27 mouse cellular contexts compared by ENCODE assay signal in the genomic region with DNA sequence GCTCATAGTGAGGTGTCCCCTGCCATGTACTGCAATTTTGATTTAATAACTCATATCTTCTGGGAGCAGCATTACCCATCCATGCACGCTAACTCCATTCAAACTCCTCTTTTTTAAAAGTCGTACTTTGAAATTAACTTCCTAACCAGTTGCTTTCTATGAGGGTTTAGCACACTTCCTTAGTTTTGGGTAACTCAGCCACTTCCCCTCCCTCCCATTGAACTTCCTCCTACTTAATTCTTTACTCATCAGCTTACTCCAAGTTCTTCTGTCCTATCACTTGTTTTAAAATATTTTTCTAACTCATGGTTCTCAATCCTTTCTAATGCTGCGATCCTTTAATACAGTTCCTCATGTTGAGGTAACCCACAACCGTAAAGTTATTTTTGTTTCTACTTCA. TPM values are rescaled to one million over a fixed set of nuclear protein-coding genes. Genes with fewer than 3 reads are reported as not detected.
DNase-seq lines count a peak whose midpoint lies in the region; ATAC-seq lines count a peak whose summit lies in the region.
"Had no signal": no experiment of that assay in that cellular context is flagged by ENCODE, and none has a peak within 500 bp of the region (broad histone marks: within the 10 kb centered on the region; RNA-seq: fewer than 3 reads in every experiment).

No protein-coding gene starts in this region.

- no peak overlapping the region for H3K27ac ChIP-seq in hindbrain, embryonic 13.5 days
- H3K27ac ChIP-seq: embryonic facial prominence, embryonic 10.5 days; embryonic facial prominence, embryonic 12.5 days; forebrain, embryonic 13.5 days; forebrain, embryonic 15.5 days had no signal

- no peak overlapping the region for H3K4me3 ChIP-seq in hindbrain, embryonic 13.5 days
- H3K4me3 ChIP-seq: embryonic facial prominence, embryonic 10.5 days; embryonic facial prominence, embryonic 12.5 days; forebrain, embryonic 13.5 days; forebrain, embryonic 15.5 days had no signal

- peak; percentile 50; the same call in 1 of the 2 replicates for ATAC-seq in granulocyte monocyte progenitor cell, adult 5-6 weeks (replicated peaks; ENCODE audit: poor library complexity, severe bottlenecking)
- peak; percentile 79 for ATAC-seq in megakaryocyte, adult 5-6 weeks (ENCODE audit: poor library complexity, severe bottlenecking)
- ATAC-seq in hindbrain, embryonic 13.5 days (ENCODE audit: low FRiP score) = no peak
- ATAC-seq: forebrain, embryonic 13.5 days; forebrain, embryonic 15.5 days; forebrain, postnatal 0 days had no signal

- H3K4me2 ChIP-seq in hindbrain, embryonic 13.5 days = no peak overlapping the region
- H3K4me2 ChIP-seq: embryonic facial prominence, embryonic 12.5 days; forebrain, embryonic 13.5 days; forebrain, embryonic 15.5 days had no signal

- H3K27me3 ChIP-seq in hindbrain, embryonic 13.5 days = no peaks in the 10 kb centered on the region
- H3K27me3 ChIP-seq: embryonic facial prominence, embryonic 12.5 days; forebrain, embryonic 13.5 days; forebrain, embryonic 15.5 days had no signal

- no peaks in the 10 kb centered on the region for H3K4me1 ChIP-seq in hindbrain, embryonic 13.5 days (replicated peaks)
- H3K4me1 ChIP-seq: embryonic facial prominence, embryonic 10.5 days; embryonic facial prominence, embryonic 12.5 days; forebrain, embryonic 13.5 days; forebrain, embryonic 15.5 days had no signal

- DNase-seq in layer of hippocampus, postnatal 10 days (ENCODE audit: low spot score in 2 of 2) = no peak
- no peak for DNase-seq in urinary bladder, postnatal 14 days (ENCODE audit: low spot score)
- DNase-seq: adrenal gland, adult 2 months; adrenal gland, postnatal 10 days; adrenal gland, postnatal 25 days; cerebellum, adult 11 months; cerebellum, adult 18-20 months; cerebellum, adult 8-10 months; cerebellum, adult 9-11 months; cerebellum, postnatal 14 days; cerebellum, postnatal 36 days; forebrain, postnatal 0 days had no signal

- H3K9me3 ChIP-seq in hindbrain, embryonic 13.5 days = no peaks in the 10 kb centered on the region
- H3K9me3 ChIP-seq: embryonic facial prominence, embryonic 10.5 days; embryonic facial prominence, embryonic 12.5 days; forebrain, embryonic 13.5 days; forebrain, embryonic 15.5 days had no signal

- 96% methylated on average over 4 of the region's 4 CpGs for WGBS in hindbrain, embryonic 13.5 days

- H3K36me3 ChIP-seq in hindbrain, embryonic 13.5 days = no peaks in the 10 kb centered on the region
- H3K36me3 ChIP-seq: embryonic facial prominence, embryonic 10.5 days; embryonic facial prominence, embryonic 12.5 days; forebrain, embryonic 15.5 days had no signal

- no peak overlapping the region for H3K9ac ChIP-seq in hindbrain, embryonic 13.5 days
- H3K9ac ChIP-seq: embryonic facial prominence, embryonic 12.5 days; forebrain, embryonic 13.5 days; forebrain, embryonic 15.5 days; forebrain, postnatal 0 days had no signal

RNA-seq across cellular contexts. Expression of a gene that starts 23.7 kb away (rescaled TPM):
- not detected in 2 replicates for total RNA-seq in granulocyte monocyte progenitor cell, adult 5-6 weeks (2014; fragmentation: Nextera tagmentation)
- not detected in 2 replicates for total RNA-seq in granulocyte monocyte progenitor cell, adult 5-6 weeks (2017)
- not detected in 2 replicates for total RNA-seq in megakaryocyte, adult 5-6 weeks (2015)
- total RNA-seq in megakaryocyte, adult 5-6 weeks (2017) = not detected in 2 replicates
- not detected for total RNA-seq in layer of hippocampus, postnatal 10 days (2021)
- polyA plus RNA-seq in hindbrain, embryonic 13.5 days (2015; fragmentation: Nextera tagmentation; extraction: Ambion mirVana) = not detected in 2 replicates
- total RNA-seq: adrenal gland, adult 2 months; adrenal gland, postnatal 10 days; adrenal gland, postnatal 25 days; ES-E14; MEL had no signal
- polyA plus RNA-seq: adrenal gland, adult 2 months; C2C12; cortical plate, adult 2 months; embryonic facial prominence, embryonic 10.5 days; embryonic facial prominence, embryonic 12.5 days; embryonic facial prominence, embryonic 14.5 days; forebrain, embryonic 11.5 days; forebrain, embryonic 13.5 days had no signal

RNA-seq across cellular contexts. Expression of a gene that starts 50.8 kb away (rescaled TPM):
- not detected in 2 replicates for total RNA-seq in granulocyte monocyte progenitor cell, adult 5-6 weeks (2014; fragmentation: Nextera tagmentation)
- not detected in 2 replicates for total RNA-seq in granulocyte monocyte progenitor cell, adult 5-6 weeks (2017)
- total RNA-seq in megakaryocyte, adult 5-6 weeks (2015) = not detected in 2 replicates
- not detected in 2 replicates for total RNA-seq in megakaryocyte, adult 5-6 weeks (2017)
- not detected for total RNA-seq in layer of hippocampus, postnatal 10 days (2021)
- polyA plus RNA-seq in hindbrain, embryonic 13.5 days (2015; fragmentation: Nextera tagmentation; extraction: Ambion mirVana) = not detected in 2 replicates
- total RNA-seq: adrenal gland, adult 2 months; adrenal gland, postnatal 10 days; adrenal gland, postnatal 25 days; adrenal gland, postnatal 4 days; ES-E14; forebrain, postnatal 0 days; MEL had no signal
- polyA plus RNA-seq: adrenal gland, adult 2 months; brain, embryonic 14.5 days; C2C12; cortical plate, adult 2 months; embryonic facial prominence, embryonic 10.5 days; embryonic facial prominence, embryonic 12.5 days; forebrain, embryonic 11.5 days; forebrain, embryonic 13.5 days; forebrain, embryonic 15.5 days had no signal

RNA-seq across cellular contexts. Expression of a gene that starts 50.8 kb away (rescaled TPM):
- total RNA-seq in granulocyte monocyte progenitor cell, adult 5-6 weeks (2014; fragmentation: Nextera tagmentation) = 30.4 and 34.8 TPM in 2 replicates
- total RNA-seq in granulocyte monocyte progenitor cell, adult 5-6 weeks (2017) = 42.4 and 50.9 TPM in 2 replicates
- total RNA-seq in megakaryocyte, adult 5-6 weeks (2015) = 31.1 and 38.0 TPM in 2 replicates
- 81.2 and 102 TPM in 2 replicates for total RNA-seq in megakaryocyte, adult 5-6 weeks (2017)
- 10 to 100 TPM; 21.4 to 24.0 TPM for total RNA-seq in layer of hippocampus, postnatal 10 days (2021)
- polyA plus RNA-seq in hindbrain, embryonic 13.5 days (2015; fragmentation: Nextera tagmentation; extraction: Ambion mirVana) = 13.9 and 15.9 TPM in 2 replicates
